Mouse (Mus musculus) urinary bladder, postnatal 0 days (tissue): ENCODE results near the gene Slitrk2. TPM values are rescaled to one million over a fixed set of nuclear protein-coding genes. Genes with fewer than 3 reads are reported as not detected.

Source experiments
- polyA plus RNA-seq: library from polyadenylated mRNA; unstranded; fragments of >200 nt; fragmentation: Nextera tagmentation; extraction: Ambion mirVana; gene quantifications from 2 replicates; pipeline ENCODE4 v1.2.1, GENCODE M21; 2015

Slitrk2 gene
- polyA plus RNA-seq: 0.56 and 0.61 TPM in 2 replicates

GRCm38 (mm10) chrX:66648911-66649620 is at the start of gene Slitrk2:
TSS of gene Slitrk2 (plus strand) at chrX:66649318.

